Mouse (Mus musculus): ENCODE measurements around the gene Hcfc1r1.

GRCm38 (mm10) chr17:23664556-23665021, 8.8 kb upstream of the Hcfc1r1 start:
- TF ChIP-seq CTCF (IDR thresholded peaks at IDR 0.05), result peak; percentile 88
- no peak for TF ChIP-seq POLR2A (IDR thresholded peaks at IDR 0.05; ENCODE audit: insufficient read depth, low read depth, low read length)
- TF ChIP-seq EP300 (IDR thresholded peaks at IDR 0.05; ENCODE audit: insufficient read depth, low read depth, low read length), result 0 out of 2 replicates have a peak, but pooled peaks have one; percentile 31

Measured in heart, adult 2 months (tissue).